In the genomic region with DNA sequence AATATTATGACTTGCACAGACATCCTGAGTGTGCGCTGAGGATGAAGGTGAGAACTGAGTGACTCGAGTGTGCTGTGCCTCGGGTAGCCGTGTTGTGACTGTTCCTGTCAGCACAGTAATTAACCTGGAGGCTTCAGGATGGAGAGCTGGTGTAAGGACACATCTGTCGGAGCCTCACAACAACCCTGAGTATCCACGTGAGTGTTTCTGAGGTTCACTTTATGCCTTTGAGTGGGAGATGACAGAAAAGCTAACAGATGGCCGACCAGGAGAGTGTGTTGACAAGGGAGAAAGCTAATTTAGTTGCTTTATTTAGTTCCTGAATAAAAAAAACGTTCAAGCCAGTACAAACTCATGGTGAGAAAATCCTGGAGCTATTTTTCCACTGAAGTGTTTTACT, we compare ENCODE assay signal across 18 mouse cellular contexts. TPM values are rescaled to one million over a fixed set of nuclear protein-coding genes. Genes with fewer than 3 reads are reported as not detected.
DNase-seq lines count a peak whose midpoint lies in the region; ATAC-seq lines count a peak whose summit lies in the region.
"Had no signal": no experiment of that assay in that cellular context is flagged by ENCODE, and none has a peak within 500 bp of the region (broad histone marks: within the 10 kb centered on the region; RNA-seq: fewer than 3 reads in every experiment).

No protein-coding gene starts in this region.

- H3K27ac ChIP-seq in forebrain, embryonic 13.5 days = no peak overlapping the region
- no peak overlapping the region for H3K27ac ChIP-seq in forebrain, embryonic 10.5 days
- H3K27ac ChIP-seq in heart, embryonic 16.5 days (ENCODE audit: low read length) = no peak overlapping the region
- no peak overlapping the region for H3K27ac ChIP-seq in heart, embryonic 11.5 days (ENCODE audit: low read depth, low read length)
- H3K27ac ChIP-seq: limb, embryonic 12.5 days; macrophage; midbrain, embryonic 13.5 days had no signal

- no peak overlapping the region for H3K4me3 ChIP-seq in forebrain, embryonic 13.5 days
- H3K4me3 ChIP-seq in forebrain, embryonic 10.5 days = no peak overlapping the region
- H3K4me3 ChIP-seq in heart, embryonic 16.5 days (ENCODE audit: low read length) = no peak overlapping the region
- H3K4me3 ChIP-seq in heart, embryonic 11.5 days (ENCODE audit: low read depth, low read length) = no peak overlapping the region
- H3K4me3 ChIP-seq: limb, embryonic 12.5 days; midbrain, embryonic 13.5 days had no signal

- no peaks in the 10 kb centered on the region for H3K9me3 ChIP-seq in forebrain, embryonic 13.5 days (replicated peaks)
- H3K9me3 ChIP-seq in forebrain, embryonic 10.5 days = no peaks in the 10 kb centered on the region
- H3K9me3 ChIP-seq in heart, embryonic 16.5 days (replicated peaks; ENCODE audit: control insufficient read depth, low read length) = no peaks in the 10 kb centered on the region
- no peaks in the 10 kb centered on the region for H3K9me3 ChIP-seq in heart, embryonic 11.5 days (replicated peaks; ENCODE audit: control insufficient read depth, low read length)
- H3K9me3 ChIP-seq: limb, embryonic 12.5 days; midbrain, embryonic 13.5 days had no signal

- ATAC-seq in forebrain, embryonic 13.5 days = peak; percentile 81
- peak; percentile 89 for ATAC-seq in heart, embryonic 16.5 days (replicated peaks; ENCODE audit: extremely low read depth, insufficient read depth, low FRiP score)
- ATAC-seq in heart, embryonic 11.5 days (replicated peaks; ENCODE audit: insufficient number of reproducible peaks, low FRiP score, low TSS enrichment) = no peak; the same call in 1 of the 2 replicates
- no peak for ATAC-seq in monocyte, adult 5-6 weeks (replicated peaks; ENCODE audit: insufficient number of reproducible peaks, low FRiP score, low TSS enrichment, poor library complexity, severe bottlenecking)
- ATAC-seq: hindbrain, embryonic 16.5 days; midbrain, embryonic 13.5 days had no signal

- H3K9ac ChIP-seq in forebrain, embryonic 13.5 days = no peak overlapping the region
- H3K9ac ChIP-seq in heart, embryonic 16.5 days (ENCODE audit: low read length) = no peak overlapping the region
- H3K9ac ChIP-seq in heart, embryonic 11.5 days (ENCODE audit: low read depth, low read length) = no peak overlapping the region
- H3K9ac ChIP-seq: limb, embryonic 12.5 days; midbrain, embryonic 13.5 days had no signal

- DNase-seq in forebrain, embryonic 10.5 days (ENCODE audit: extremely low spot score, low spot score) = no peak
- DNase-seq in brain, adult 2 months (ENCODE audit: low read depth, low spot score) = peak; percentile 78
- peak; percentile 41 to 46 for DNase-seq in left cerebral cortex, postnatal 14 days (ENCODE audit: low spot score in 2 of 2)
- no peak for DNase-seq in ovary, postnatal 10 days (ENCODE audit: low spot score)
- DNase-seq: adrenal gland, postnatal 10 days; cerebellum, postnatal 25 days; kidney, adult 8-10 months; kidney, postnatal 4 days had no signal

- H3K4me2 ChIP-seq in forebrain, embryonic 13.5 days = no peak overlapping the region
- H3K4me2 ChIP-seq in heart, embryonic 16.5 days (ENCODE audit: low read depth, low read length) = no peak overlapping the region
- no peak overlapping the region for H3K4me2 ChIP-seq in heart, embryonic 11.5 days
- H3K4me2 ChIP-seq: limb, embryonic 12.5 days; midbrain, embryonic 13.5 days had no signal

- no peaks in the 10 kb centered on the region for H3K27me3 ChIP-seq in forebrain, embryonic 13.5 days
- no peaks in the 10 kb centered on the region for H3K27me3 ChIP-seq in forebrain, embryonic 10.5 days (ENCODE audit: poor library complexity, severe bottlenecking)
- H3K27me3 ChIP-seq in heart, embryonic 16.5 days (ENCODE audit: control insufficient read depth, insufficient read depth, low read length) = peaks cover 10% of the 10 kb centered on the region
- H3K27me3 ChIP-seq in heart, embryonic 11.5 days (ENCODE audit: control insufficient read depth, insufficient read depth, low read length) = peaks cover 31% of the 10 kb centered on the region
- H3K27me3 ChIP-seq: limb, embryonic 12.5 days; midbrain, embryonic 13.5 days had no signal

- no peaks in the 10 kb centered on the region for H3K36me3 ChIP-seq in forebrain, embryonic 13.5 days (ENCODE audit: poor library complexity, severe bottlenecking)
- H3K36me3 ChIP-seq in forebrain, embryonic 10.5 days (replicated peaks) = no peaks in the 10 kb centered on the region
- H3K36me3 ChIP-seq in heart, embryonic 16.5 days (ENCODE audit: control insufficient read depth, insufficient read depth) = no peaks in the 10 kb centered on the region
- no peaks in the 10 kb centered on the region for H3K36me3 ChIP-seq in heart, embryonic 11.5 days (ENCODE audit: control insufficient read depth, insufficient read depth, low read length)
- H3K36me3 ChIP-seq: limb, embryonic 12.5 days; midbrain, embryonic 13.5 days had no signal

- intact Hi-C loops in left cerebral cortex, postnatal 14 days (cut with DNase I) = no loop called here

- H3K4me1 ChIP-seq in forebrain, embryonic 13.5 days = no peaks in the 10 kb centered on the region
- no peaks in the 10 kb centered on the region for H3K4me1 ChIP-seq in forebrain, embryonic 10.5 days
- H3K4me1 ChIP-seq in heart, embryonic 16.5 days (ENCODE audit: control insufficient read depth, insufficient read depth, low read length) = peaks cover 5% of the 10 kb centered on the region; the same call in 1 of the 2 replicates
- no peaks in the 10 kb centered on the region for H3K4me1 ChIP-seq in heart, embryonic 11.5 days (ENCODE audit: control insufficient read depth, insufficient read depth, low read length)
- H3K4me1 ChIP-seq: midbrain, embryonic 13.5 days had no signal

- 68% methylated on average over 8 of the region's 8 CpGs for WGBS in forebrain, embryonic 13.5 days
- WGBS in forebrain, embryonic 10.5 days = 86% methylated on average over 8 of the region's 8 CpGs
- WGBS in heart, embryonic 16.5 days = 24% methylated on average over 8 of the region's 8 CpGs
- 37% methylated on average over 8 of the region's 8 CpGs for WGBS in heart, embryonic 11.5 days (ENCODE audit: insufficient replicate concordance)

RNA-seq across cellular contexts. Expression of a gene that starts 15.2 kb away (rescaled TPM):
- polyA plus RNA-seq in forebrain, embryonic 13.5 days (2015; fragmentation: Nextera tagmentation; extraction: Ambion mirVana) = not detected in 2 replicates
- 0.16 TPM in 1 of 2 replicates, not detected in the other for polyA plus RNA-seq in forebrain, embryonic 10.5 days (2016; fragmentation: Nextera tagmentation; extraction: Ambion mirVana)
- not detected in 2 replicates for polyA plus RNA-seq in heart, embryonic 16.5 days (2015; fragmentation: Nextera tagmentation; extraction: Ambion mirVana)
- not detected in 2 replicates for polyA plus RNA-seq in heart, embryonic 11.5 days (2014; fragmentation: Nextera tagmentation; extraction: Ambion mirVana)
- not detected for total RNA-seq in left cerebral cortex, postnatal 14 days (2021)
- total RNA-seq in monocyte, adult 5-6 weeks (2017) = not detected in 3 replicates
- total RNA-seq: adrenal gland, postnatal 10 days had no signal
- polyA plus RNA-seq: embryonic facial prominence, embryonic 11.5 days; hindbrain, embryonic 16.5 days; limb, embryonic 12.5 days; liver, embryonic 16.5 days; macrophage; midbrain, embryonic 13.5 days had no signal

RNA-seq across cellular contexts. Expression of a gene that starts 46.6 kb away (rescaled TPM):
- polyA plus RNA-seq in forebrain, embryonic 13.5 days (2015; fragmentation: Nextera tagmentation; extraction: Ambion mirVana) = 4.7 and 5.6 TPM in 2 replicates
- 7.9 and 9.3 TPM in 2 replicates for polyA plus RNA-seq in forebrain, embryonic 10.5 days (2016; fragmentation: Nextera tagmentation; extraction: Ambion mirVana)
- polyA plus RNA-seq in heart, embryonic 16.5 days (2015; fragmentation: Nextera tagmentation; extraction: Ambion mirVana) = 11.3 and 13.8 TPM in 2 replicates
- 13.8 and 14.6 TPM in 2 replicates for polyA plus RNA-seq in heart, embryonic 11.5 days (2014; fragmentation: Nextera tagmentation; extraction: Ambion mirVana)
- 10 to 100 TPM; 34.6 to 36.4 TPM for total RNA-seq in left cerebral cortex, postnatal 14 days (2021)
- 2.0 to 5.6 TPM (median 2.1 TPM) in 3 replicates for total RNA-seq in monocyte, adult 5-6 weeks (2017)

Comparison
In these comparisons a context has a peak if more than half of its experiments do, and no peak if none do; other contexts are left out.
1. ATAC-seq: peak in forebrain, embryonic 13.5 days (single experiment) and heart, embryonic 16.5 days (single experiment); none in heart, embryonic 11.5 days (single experiment) and monocyte, adult 5-6 weeks (single experiment).
2. DNase-seq: peak in brain, adult 2 months (single experiment) and left cerebral cortex, postnatal 14 days (2 of 2); none in forebrain, embryonic 10.5 days (single experiment) and ovary, postnatal 10 days (single experiment).